Mouse (Mus musculus) thymus, adult 2 months (tissue): ENCODE results near the gene Pim3.

Experiments used
- CTCF ChIP-seq: fragments of 200-500 bp; IDR thresholded peaks from 2 replicates; pipeline ENCODE4 v1.5.1; 2012; ENCODE audit warnings: mild to moderate bottlenecking, control low read depth, low read length, moderate library complexity, borderline replicate concordance; ENCODE audit not compliant: control insufficient read depth, poor library complexity, insufficient read depth; ENCODE audit errors: extremely low read depth
- POLR2A ChIP-seq: fragments of 200-500 bp; IDR thresholded peaks from 2 replicates; pipeline ENCODE4 v1.6.1; 2012; ENCODE audit warnings: mild to moderate bottlenecking, low read length, control low read depth, moderate library complexity; ENCODE audit not compliant: control insufficient read depth, poor library complexity, insufficient read depth; ENCODE audit errors: extremely low read depth

- no peak for TF ChIP-seq POLR2A
- no peak for TF ChIP-seq CTCF
Measured at GRCm38 (mm10) chr15:88862881-88863694, 1.1 kb downstream of the Pim3 start.
